Mouse (Mus musculus): ENCODE data around the gene Atmin.
A peak's percentile ranks its signal among the peaks of the same experiment; 100 is the strongest.

Gene Atmin

DNA sequence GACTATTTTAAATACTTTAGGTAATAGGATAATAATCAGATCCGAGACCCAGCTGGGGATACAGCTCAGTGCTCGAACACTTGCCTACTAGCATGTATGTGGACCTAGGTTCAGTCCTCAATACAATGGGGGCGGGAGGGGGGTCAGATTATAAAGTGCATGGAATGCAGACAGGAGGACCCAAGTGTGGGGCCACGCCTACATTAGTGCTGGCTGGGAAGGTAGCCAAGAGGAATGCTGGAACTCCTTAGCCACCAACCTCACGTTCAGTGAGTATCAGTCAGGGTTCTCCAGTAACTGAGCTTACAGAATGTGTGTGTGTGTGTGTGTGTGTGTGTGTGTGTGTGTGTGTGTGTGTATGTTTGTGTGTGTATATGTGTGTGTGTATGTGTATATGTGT lies 8.2 kb downstream of the Atmin start:
- DNase-seq (ENCODE audit: low spot score) = no peak

DNA sequence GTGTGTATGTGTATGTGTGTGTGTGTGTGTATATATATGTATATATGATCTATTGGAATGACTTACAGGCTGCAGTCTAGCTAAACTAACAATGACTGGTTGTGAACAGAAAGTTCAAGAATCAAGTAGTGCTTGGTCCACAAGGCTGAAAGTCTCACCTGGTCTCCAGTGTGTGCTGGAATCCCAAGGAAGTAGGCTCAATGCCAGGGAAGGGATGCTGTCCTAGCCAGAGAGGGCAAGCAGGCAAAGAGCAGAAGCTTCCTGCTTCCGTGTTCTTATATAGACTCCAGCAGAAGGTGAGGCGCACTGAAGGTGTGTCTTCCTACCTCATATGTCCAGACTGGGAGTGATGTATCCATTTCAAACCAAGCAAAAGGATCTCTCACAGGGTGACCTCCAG lies 8.6 kb downstream of the Atmin start:
- no peak for DNase-seq (ENCODE audit: low spot score)

DNA sequence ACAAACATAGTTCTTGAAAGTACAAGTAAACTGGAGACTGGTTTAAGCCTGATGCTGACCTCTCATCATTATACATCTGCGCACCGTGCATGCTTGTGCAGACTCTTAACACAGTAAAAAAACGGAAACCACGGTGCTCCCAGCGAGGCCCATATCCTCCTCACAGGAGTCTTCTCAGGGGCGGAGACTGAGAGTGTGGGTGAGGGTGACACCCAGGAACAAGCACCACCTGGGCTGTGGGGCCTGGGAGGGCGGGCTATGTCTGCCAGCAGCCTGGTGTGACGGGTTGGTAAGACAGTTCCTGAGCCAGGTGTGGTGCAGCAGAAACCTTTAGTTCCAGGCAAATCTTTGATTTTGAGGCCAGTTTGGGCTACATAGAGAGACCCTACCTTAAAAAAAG lies 9.2 kb downstream of the Atmin start:
- peak; percentile 47 for DNase-seq (ENCODE audit: low spot score)

DNA sequence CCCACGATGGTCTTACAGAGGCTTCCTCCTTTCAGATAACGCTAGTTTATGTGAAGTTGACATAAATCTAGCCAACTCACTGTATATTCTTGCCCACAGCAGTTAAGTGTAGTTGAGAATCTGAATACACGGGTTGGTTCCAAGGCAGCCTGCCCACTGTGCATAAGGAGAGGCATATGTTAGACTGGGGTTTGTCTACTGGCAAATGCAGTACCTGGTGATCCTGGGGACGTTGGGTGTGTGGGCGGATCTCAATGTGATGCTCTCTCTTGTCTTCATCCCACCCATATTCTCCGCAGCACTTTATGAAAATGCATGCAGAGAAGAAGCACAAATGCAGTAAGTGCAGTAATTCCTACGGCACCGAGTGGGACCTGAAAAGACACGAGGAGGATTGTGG lies 11.2 kb downstream of the Atmin start:
- no peak for DNase-seq (ENCODE audit: low spot score)

DNA sequence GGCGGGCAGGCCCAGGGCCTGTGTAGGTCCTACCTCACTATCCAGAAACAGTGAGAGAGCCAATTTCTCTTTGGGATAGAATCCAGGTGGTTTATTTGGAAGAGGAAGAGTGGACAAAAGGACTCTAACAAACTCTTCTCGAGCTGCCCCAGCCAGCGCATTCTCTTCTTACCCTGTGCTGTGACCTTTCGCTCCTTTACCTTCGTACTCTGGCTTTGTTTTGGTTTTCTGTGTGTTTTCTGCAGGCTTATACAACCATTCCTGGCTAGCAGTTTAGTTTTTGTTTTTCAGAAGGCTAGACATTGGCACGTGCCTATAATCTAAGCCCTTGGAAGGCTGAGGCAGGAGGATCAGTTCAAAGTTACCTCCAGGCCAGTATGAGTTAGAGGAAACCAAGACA lies 26.3 kb downstream of the Atmin start:
- DNase-seq (ENCODE audit: low spot score) = no peak

DNA sequence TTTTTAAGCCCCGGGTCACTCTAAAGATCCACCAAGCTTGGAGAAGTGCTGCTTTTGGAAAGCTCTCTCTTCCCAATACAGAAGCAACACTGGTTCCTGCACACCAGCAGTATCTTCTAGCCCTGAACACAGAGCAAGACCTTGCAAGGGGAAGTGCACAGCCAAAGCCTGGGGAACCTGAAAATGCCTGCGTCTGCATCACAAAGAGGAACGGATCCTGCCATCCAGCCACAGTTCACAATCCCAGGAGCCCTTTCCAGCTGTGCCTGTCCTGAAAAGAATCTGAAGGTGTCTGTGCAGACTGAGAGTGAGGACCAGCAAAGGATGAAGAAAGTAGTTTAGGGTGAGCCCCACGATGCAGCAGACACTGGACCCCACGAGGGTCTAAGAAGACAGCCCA lies 31.9 kb downstream of the Atmin start:
- DNase-seq (ENCODE audit: low spot score) = no peak

DNA sequence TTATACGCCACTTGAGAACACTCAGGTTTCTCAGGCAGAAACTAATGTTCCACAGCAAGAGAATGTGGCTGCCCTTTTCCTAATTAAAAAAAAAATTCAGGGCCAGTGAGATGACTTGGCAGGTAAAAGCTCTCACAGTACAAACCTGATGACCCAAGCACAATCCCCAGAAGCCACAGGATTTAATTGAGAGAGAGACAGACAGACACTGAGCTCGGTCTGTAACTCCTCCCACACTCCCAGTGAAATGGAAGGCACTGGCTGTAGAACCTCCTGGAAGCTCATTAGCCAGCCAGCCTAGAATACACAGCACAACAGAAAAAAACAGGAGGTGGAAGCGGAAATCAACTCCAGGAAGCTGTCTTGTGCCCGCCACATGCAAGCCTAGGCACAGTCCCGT lies 32.4 kb downstream of the Atmin start:
- no peak for DNase-seq (ENCODE audit: low spot score)

DNA sequence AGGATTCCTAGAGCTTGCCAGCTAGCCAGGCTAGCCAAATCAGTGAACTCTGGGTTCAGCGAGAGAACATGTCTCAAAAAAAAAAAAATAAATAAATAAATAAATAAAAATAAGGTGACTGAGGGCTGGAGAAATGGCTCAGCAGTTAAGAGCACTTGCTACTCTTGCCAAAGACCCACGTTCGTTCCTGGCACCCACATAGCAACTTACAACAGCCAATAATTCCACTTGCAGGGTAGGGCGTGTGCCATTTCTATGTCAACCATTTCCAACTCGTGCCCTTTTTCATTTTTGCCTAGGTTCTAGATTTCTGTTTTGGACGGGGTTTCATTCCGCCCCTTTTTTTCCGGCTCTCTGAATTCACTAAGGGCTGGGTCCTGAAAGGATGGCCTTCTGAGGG lies 34.9 kb downstream of the Atmin start:
- DNase-seq (ENCODE audit: low spot score) = no peak

DNA sequence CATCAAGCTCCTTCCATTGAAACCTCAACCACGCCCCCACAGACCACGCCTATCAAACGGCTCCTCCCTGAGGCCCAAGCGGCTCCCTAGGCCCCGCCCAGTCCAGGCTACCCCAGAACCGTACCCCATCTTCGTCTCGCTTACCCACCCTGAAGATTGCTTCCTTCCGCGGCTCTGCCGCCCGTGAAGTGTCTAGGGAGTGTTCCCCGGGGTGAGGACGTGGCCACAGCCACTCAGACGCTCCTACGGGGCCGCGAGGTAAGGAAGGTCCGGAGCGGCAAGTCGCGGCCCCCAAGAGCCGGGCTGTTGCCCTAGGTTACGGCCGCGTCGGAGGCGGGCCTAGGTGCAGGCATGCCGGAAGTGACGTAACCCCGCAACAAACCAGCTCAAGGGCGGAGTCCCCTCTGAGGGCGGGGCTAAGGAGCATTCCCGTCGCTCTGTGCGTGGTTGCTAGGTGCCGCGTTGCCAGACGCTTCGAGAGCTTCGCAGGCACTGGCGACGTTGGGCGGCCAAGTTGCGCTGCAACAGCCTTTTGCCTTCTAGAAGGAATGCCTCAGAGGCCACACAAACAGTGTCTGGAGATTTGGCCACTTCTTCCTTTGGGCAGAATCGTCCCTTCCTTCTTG lies 35.6 kb downstream of the Atmin start, which contains the start of gene 1700030J22Rik:
1700030J22Rik (minus strand) TSS at position 329 of the 626 bp plus-strand sequence.
- DNase-seq (ENCODE audit: low spot score) = peak; percentile 98

DNA sequence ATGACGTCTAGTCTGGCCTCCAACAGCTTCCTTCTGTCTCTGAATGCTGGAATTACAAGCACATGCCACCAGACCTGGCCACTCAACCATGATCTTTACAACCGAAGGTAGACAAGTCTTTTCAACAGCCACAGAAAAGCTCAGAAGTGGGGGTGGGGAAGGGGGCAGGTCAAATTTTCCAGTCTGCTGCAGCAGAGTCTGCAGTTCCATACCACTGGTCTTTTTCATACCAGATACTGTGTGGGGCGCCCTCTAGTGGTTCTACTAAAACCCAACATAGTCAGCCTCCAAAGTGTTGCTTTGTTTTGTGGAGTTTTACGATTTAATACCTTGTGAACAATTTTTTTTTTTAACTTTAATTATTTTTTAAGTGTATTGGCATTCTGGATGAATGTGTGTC lies 36.9 kb downstream of the Atmin start:
- DNase-seq (ENCODE audit: low spot score) = peak; percentile 57

DNA sequence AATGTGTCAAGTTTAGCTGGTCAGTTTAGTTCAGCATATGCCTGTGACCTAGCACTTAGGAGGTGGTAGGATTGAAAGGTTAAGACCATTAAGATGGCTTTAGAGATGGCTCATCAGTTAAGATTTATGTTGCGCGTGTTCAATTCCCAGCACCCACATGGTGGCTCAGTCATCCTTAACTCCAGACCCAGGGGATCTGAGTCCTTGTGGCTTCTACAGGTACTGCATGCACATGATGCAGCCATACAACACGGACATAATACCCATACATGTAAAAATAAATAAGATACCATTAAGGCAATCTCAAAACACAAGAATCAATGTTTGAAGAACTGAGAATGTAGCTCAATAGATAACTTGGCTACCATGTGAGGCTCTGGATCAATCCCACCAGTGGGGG lies 46.6 kb downstream of the Atmin start:
- DNase-seq (ENCODE audit: low spot score) = no peak

DNA sequence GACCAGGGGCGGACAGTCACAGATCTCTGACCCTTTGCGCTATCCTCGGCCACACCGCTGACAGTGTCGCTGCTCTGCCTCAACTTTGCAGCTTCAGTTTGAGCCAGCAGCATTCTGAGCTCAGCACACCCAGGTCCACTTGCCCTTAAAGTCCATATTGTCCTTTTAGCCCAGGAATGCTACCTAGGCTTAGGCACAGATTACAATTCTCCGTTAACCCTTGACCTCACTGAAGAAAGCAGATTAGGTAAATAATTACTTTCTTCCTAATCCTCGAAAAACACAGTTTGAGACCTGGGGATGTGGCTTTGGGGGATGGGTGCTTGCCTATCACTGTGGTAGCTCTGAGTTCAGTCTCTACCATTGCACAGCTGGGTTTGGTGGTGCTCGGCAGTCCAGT lies 48.0 kb downstream of the Atmin start:
- no peak for DNase-seq (ENCODE audit: low spot score)

DNA sequence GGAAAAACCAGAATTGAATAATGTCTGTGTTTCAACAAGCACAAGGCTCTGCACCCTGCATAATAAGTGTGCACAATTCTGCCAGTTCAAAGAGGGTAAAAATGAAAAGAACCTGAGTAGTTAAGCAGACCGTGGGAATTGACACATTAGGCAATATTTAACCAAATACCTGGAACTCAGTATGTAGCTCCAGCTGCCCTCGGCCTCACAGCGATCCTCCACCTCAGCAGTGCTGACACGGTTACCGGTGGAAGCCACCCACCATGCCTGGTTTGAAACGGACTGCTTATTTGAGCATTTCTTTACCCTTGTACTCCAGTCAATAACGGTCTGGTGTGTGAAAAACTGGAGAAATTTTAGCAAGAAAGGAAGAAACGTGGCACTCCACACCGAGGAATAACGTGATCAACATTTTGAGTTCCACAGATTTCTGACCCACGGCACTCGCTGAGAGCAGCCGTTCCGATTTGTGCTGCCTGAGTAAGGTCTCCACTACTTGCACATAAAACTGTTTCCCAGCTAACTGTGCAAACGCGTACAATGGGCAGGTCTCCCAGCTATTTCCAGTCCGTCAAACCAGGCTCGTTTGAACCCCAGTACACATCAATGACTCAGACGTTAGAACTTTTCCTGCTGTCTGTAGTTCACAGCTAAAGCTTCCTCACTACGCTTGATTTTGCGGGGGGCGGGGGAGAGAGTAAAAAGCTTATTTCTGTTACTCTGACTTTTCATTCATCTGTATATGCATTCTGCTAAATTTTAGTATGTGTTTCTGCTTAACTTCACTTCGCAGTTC lies 49.2 kb downstream of the Atmin start:
- peak; percentile 7 for DNase-seq (ENCODE audit: low spot score)

DNA sequence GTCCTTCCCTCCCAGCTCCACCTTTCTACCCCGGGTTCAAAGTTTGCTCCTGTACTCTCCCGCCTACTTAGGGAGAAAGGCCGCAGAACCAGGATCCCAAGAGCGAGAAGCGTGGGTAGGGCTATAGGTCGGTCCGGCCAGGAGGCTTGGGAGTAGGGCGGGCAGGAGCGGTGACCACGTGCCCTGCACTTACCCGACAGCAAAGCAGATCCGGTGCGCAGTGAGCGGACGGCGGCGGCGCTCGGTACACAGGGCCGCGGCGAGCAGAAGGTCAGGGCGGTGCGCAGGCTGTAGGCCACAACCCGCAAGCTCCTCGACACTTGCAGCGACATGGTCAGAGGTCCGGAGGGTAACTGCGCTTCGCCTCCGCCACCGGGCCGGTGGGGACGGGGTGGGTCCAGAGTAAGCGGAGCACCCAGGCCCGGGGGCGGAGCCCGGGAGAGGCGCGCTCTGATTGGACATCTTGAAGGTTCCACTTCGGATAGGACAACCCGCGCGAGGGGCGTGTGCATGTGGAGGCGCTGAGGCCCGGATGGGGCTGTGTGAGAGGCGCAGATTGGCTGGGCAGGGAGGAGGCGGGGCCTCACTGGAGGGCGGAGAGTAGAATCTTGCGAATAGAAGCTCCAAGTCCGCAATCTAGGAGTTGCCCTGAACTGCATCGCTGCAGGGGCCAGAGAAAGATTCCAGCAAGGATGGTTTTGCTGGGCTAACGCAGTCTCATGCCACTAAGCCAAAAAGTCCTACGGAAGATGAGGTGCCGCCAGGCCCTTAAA lies 50.1 kb downstream of the Atmin start, which contains the start of gene Gcsh:
Gcsh (minus strand) TSS at position 443 of the 773 bp plus-strand sequence.
- DNase-seq (ENCODE audit: low spot score) = peak; percentile 97

DNA sequence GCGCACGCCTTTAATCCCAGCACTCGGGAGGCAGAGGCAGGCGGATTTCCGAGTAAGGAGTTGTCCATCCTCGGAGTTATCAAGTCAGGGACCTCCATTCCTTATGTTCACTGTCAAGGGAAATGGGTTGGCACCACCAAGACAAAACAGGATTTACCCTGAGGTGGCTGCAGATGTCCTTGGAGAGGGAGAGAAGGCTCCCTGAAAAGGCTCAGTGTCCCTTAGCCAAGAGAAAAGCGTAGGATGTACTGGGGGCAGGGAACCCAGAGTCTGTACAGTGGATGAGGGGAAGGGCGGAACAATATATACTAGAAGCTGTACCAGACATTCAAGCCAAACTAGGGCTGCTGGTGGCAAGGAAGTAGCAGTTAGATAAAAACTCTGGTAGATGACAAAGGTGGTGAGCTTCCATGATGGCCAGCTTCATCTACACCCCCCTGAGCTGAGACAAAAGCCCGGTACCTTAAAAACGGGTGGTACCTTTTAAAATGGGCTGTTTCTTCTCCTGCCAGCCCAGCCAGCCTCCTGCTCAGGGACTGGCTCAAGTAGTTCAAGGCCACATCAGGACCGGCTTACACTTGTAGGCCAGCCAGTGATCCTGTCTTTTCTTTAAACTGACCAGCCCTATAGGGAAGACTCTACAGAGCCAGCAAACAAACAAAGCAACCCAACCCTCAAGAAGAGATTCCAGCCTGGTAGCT lies 51.0 kb downstream of the Atmin start:
- DNase-seq (ENCODE audit: low spot score) = no peak
